Mouse (Mus musculus) gastrocnemius, adult 2 months (tissue): Measurements from ENCODE around the gene Fndc3b. TPM values are rescaled to one million over a fixed set of nuclear protein-coding genes. Genes with fewer than 3 reads are reported as not detected.

Experiments
- DNase-seq: peaks from one replicate; pipeline ENCODE4 v3.0.0; 2022
- H3K27ac ChIP-seq: fragments of 200-600 bp; 2 replicates; pipeline ENCODE4 v1.8.1; 2022; ENCODE audit warnings: mild to moderate bottlenecking
- H3K4me3 ChIP-seq: fragments of 200-600 bp; 2 replicates; pipeline ENCODE4 v1.8.1; 2022; ENCODE audit warnings: mild to moderate bottlenecking, moderate library complexity
- CTCF ChIP-seq: fragments of 200-600 bp; IDR thresholded peaks from 2 replicates; pipeline ENCODE4 v1.8.1; 2022; ENCODE audit warnings: antibody characterized with exemption, mild to moderate bottlenecking, moderate library complexity
- intact Hi-C: fragments of 180-260 bp; cut with DNase I; formaldehyde crosslinking; loops from one replicate; pipeline ENCODE4 v1.15.1; 2025
- total RNA-seq, 2 experiments: library from RNA; stranded (reverse); gene quantifications; 2 replicates each; pipeline ENCODE4 v1.2.3; 2021

The Fndc3b gene
- total RNA-seq, 2 experiments from 2014 or later = 13.8 to 24.9 TPM

DNA sequence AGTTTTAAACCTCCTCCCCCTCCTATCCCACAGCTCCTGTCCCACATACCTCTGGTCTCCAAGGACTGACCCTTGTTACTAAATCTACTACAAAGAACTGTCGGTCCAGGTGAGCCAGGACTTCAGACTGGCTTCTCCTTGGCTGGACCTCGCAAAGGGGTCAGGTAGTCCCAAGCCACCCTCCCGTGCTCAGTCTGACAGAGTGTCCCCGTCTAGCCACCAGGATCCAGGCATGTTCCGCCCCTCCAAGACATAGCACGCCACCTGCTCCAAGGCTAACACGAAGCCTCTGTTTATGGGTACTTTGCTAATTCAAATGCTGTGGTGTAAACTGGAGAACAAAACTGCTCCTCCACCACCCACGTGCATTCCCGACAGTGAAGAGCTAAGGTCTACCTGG lies 6.5 kb downstream of the Fndc3b start:
- intact Hi-C loops = loop anchor here (5.0 to 10.0 kb wide), 3 partner anchors 87 to 240 kb away; no protein-coding TSS in a partner anchor
- no peak for DNase-seq
- Histone ChIP-seq H3K4me3 (no peak overlapping the region), H3K27ac (no peak overlapping the region)
- no peak for TF ChIP-seq CTCF

- TF ChIP-seq CTCF = no peak
- no peak overlapping the region for H3K27ac ChIP-seq
- no peak for DNase-seq
- intact Hi-C loops = loop anchor here (10.0 kb wide), 1 partner anchor 239 kb away; no protein-coding TSS in a partner anchor
- H3K4me3 ChIP-seq = no peak overlapping the region
These were observed 7.6 kb downstream of the Fndc3b start for GRCm38 (mm10) chr3:27703531-27703930.

DNA sequence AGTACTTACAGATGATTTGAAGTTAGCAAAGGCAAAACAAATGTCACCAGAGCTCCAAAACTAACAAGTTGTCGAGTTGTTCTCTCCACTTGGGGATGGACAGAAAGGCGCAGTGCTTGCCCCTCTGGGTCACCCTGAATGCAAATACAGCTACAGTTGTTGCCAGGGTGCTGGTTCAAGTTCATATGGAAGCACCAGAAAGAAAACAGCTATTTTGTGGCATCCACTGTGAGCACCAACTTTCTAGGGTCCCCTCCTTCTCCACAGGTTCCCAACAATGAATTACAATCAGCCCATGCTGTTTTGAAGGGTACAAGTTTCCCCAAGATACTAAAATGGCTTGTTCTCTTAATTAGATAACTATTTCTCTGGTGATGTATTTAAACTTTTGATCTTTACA lies 8.0 kb downstream of the Fndc3b start:
- TF ChIP-seq CTCF = no peak
- no peak for DNase-seq
- H3K4me3 ChIP-seq = no peak overlapping the region
- no peak overlapping the region for H3K27ac ChIP-seq
- intact Hi-C loops = loop anchor here (10.0 kb wide), 1 partner anchor 238 kb away; no protein-coding TSS in a partner anchor

DNA sequence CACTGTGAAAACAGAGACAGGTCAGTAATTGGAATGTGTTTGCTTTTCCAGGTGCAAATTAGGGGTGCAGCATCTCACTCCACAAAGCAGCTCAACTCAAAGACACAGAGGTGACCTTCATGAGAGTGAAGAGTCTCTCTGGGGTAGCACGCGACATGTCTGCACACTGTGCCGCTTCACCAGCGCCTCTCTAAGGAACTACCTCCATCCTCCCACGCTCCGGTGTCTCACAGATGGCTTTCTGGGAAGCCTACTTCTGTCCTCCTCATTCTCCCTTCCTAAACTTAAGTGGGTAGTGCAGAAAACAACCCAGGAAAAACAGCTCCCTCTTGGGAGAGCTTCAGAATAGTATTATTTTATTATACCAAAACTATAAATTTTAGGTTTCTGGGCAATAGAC lies 12.4 kb downstream of the Fndc3b start:
- H3K27ac ChIP-seq = 0 out of 2 replicates have a peak overlapping the region, but pooled peaks have one; percentile 13
- no peak for DNase-seq
- intact Hi-C loops = no loop called here
- TF ChIP-seq CTCF = no peak
- no peak overlapping the region for H3K4me3 ChIP-seq

DNA sequence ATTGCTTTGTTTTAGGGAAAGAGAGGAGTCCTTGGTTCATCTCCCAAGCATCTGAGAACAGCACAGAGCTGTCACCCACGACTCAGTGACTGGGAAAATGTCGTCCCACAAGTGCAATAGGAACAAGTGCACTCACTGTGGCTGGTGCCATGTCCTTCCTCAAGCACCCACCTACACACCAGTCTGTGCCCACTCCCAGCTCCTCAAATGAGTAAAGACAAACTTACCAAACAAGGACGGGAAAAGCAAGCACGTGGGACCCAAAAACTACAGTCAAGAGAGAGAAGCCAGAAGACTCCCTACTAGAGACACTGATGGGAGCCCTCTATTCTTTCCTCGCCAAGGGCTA lies 14.7 kb downstream of the Fndc3b start:
- no peak for DNase-seq
- TF ChIP-seq CTCF = no peak
- H3K4me3 ChIP-seq = no peak overlapping the region
- intact Hi-C loops = no loop called here
- 0 out of 2 replicates have a peak overlapping the region, but pooled peaks have one; percentile 39 for H3K27ac ChIP-seq

GRCm38 (mm10) chr3:27695612-27696448 lies 15.3 kb downstream of the Fndc3b start:
- intact Hi-C loops = no loop called here
- no peak for DNase-seq
- peak overlapping the region; percentile 39; the same call in 1 of the 2 replicates for H3K27ac ChIP-seq
- H3K4me3 ChIP-seq = no peak overlapping the region
- no peak for TF ChIP-seq CTCF

DNA sequence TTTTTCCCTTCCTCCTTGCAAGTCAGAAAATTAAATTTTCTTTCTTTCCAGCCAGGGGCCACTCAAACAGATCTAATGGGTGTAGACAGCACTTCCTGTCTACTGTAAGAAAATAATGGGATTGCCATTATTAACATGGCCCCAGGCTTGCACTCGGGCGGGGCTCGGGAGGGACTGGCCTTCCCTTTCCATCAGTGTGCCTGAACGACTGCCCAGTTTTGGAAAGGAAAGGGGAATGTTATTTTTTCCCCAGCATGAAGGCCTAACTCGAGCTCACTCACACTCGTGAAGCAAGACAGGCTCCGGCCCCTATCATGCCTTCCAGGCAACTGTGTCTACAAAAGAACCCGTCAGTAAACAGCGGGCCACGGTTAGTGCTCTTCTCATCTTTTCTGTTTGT lies 16.5 kb downstream of the Fndc3b start:
- no peak for TF ChIP-seq CTCF
- DNase-seq = peak; percentile 56
- H3K27ac ChIP-seq = no peak overlapping the region
- intact Hi-C loops = no loop called here
- no peak overlapping the region for H3K4me3 ChIP-seq

GRCm38 (mm10) chr3:27694111-27694510 lies 17.0 kb downstream of the Fndc3b start:
- peak; percentile 20 for DNase-seq
- intact Hi-C loops = no loop called here
- Histone ChIP-seq H3K4me3 (no peak overlapping the region), H3K27ac (no peak overlapping the region)
- no peak for TF ChIP-seq CTCF

GRCm38 (mm10) chr3:27691486-27692160 lies 19.5 kb downstream of the Fndc3b start:
- H3K27ac ChIP-seq = no peak overlapping the region
- no peak for TF ChIP-seq CTCF
- DNase-seq = peak; percentile 16
- no peak overlapping the region for H3K4me3 ChIP-seq
- intact Hi-C loops = no loop called here

GRCm38 (mm10) chr3:27690030-27690429 lies 21.1 kb downstream of the Fndc3b start:
- peak; percentile 71 for DNase-seq
- Histone ChIP-seq H3K27ac (peak overlapping the region; percentile 76), H3K4me3 (peak overlapping the region; percentile 51)
- intact Hi-C loops = no loop called here
- TF ChIP-seq CTCF = no peak

DNA sequence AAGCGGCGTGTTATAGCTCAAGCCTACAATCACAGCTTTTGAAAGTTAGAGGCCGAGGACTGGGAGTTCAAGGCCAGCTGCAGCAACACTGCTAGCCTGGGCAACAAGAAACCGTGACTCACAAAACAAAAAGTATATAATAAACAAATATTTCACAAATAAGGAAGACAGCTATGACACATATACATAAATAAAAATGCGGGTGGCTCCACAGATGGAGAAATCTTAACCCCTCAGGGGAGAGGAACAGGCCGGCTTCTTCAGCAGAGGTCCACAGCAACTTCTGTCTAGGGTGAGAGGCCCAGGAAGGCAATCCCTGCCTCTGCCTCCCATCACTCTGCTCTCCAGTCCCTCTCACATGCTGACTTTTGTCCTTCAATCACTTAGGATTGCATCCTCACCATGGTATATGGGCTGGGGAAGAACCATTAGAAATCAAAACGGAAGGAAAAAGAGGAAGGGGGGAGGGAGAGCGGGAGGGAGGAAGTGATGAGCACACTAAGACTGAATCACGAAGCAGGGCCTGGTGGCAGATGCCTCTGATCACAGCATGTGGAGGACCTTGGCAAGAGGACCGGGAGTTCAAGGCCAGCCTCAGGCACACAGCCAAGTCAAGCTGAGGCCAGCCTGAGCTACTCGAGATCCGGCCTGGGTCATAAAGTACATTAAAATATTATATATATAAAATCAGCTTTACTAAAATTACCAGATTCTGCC lies 21.8 kb downstream of the Fndc3b start:
- no peak for TF ChIP-seq CTCF
- intact Hi-C loops = no loop called here
- Histone ChIP-seq H3K4me3 (peak overlapping the region; percentile 51; the same call in 1 of the 2 replicates), H3K27ac (peak overlapping the region; percentile 76)
- peak; percentile 70 for DNase-seq

GRCm38 (mm10) chr3:27686732-27687491 lies 24.2 kb downstream of the Fndc3b start:
- intact Hi-C loops = no loop called here
- no peak for TF ChIP-seq CTCF
- no peak overlapping the region for H3K4me3 ChIP-seq
- H3K27ac ChIP-seq = no peak overlapping the region
- peak; percentile 12 for DNase-seq
